Comparison of ENCODE assay signal across 12 mouse cellular contexts in the genomic region with DNA sequence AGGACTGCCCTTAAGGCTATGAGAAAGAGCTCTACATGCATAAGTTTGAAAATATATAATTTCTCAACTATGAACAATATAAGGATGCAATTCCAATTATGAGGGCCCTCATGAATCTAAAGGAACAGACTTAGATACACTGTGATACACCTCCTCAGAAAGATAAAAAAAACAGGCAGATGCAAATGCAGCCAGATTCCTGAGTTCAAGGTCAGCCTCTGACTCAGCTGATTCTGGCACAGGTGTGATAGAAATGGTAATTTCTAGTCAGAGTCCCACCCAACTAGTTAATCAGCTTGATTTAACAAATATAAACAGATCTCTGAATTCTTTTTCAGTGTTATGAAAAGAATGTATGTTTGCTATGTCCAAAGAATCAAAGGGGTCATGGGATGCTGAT.
"Had no signal": no experiment of that assay in that cellular context is flagged by ENCODE, and none has a peak within 500 bp of the region (broad histone marks: within the 10 kb centered on the region; RNA-seq: fewer than 3 reads in every experiment).

No protein-coding gene starts in this region.

- DNase-seq: gastrocnemius, postnatal 14 days; heart, adult 2 months; heart, postnatal 14 days; heart, postnatal 36 days; kidney, adult 11 months; kidney, adult 2 months; kidney, adult 9 months; kidney, postnatal 14 days; kidney, postnatal 36 days; layer of hippocampus, adult 9-11 months; layer of hippocampus, postnatal 36 days; left cerebral cortex, postnatal 4 days had no signal
